Mouse (Mus musculus) thymus, postnatal 14 days (tissue): ENCODE measurements at regions not wholly inside any gene's neighbourhood (a gene's known extent, or its start where the extent isn't known, plus 50 kb on each side); places are given as distances from the start of the nearest gene placed in this dataset.
A peak's percentile ranks its signal among the peaks of the same experiment; 100 is the strongest.

Experiments used
- DNase-seq: peaks from one replicate; pipeline ENCODE4 v3.0.0; 2021

- DNase-seq = peak; percentile 69
Observed at GRCm38 (mm10) chr2:167777331-167778085, 87.9 kb upstream of the Tmem189 start.

- no peak for DNase-seq
Observed at GRCm38 (mm10) chr2:167776251-167777168, 86.9 kb upstream of the Tmem189 start.

GRCm38 (mm10) chr2:167775218-167775915 lies 85.7 kb upstream of the Tmem189 start:
- DNase-seq = peak; percentile 68

- DNase-seq = peak; percentile 31
Observed at GRCm38 (mm10) chr2:167774806-167775179, 85.2 kb upstream of the Tmem189 start.

GRCm38 (mm10) chr2:167774166-167774805 lies 84.7 kb upstream of the Tmem189 start:
- no peak for DNase-seq

- DNase-seq = no peak
Observed at GRCm38 (mm10) chr2:167772834-167773233, 83.2 kb upstream of the Tmem189 start.

GRCm38 (mm10) chr2:167767962-167768361 lies 78.3 kb upstream of the Tmem189 start:
- DNase-seq = no peak

- DNase-seq = no peak
Observed at GRCm38 (mm10) chr2:167767371-167767770, 77.7 kb upstream of the Tmem189 start.

- DNase-seq = no peak
Observed at GRCm38 (mm10) chr2:167765811-167766210, 76.2 kb upstream of the Tmem189 start.

- no peak for DNase-seq
Observed at GRCm38 (mm10) chr2:167765072-167765800, 75.6 kb upstream of the Tmem189 start.

- DNase-seq = no peak
Observed at GRCm38 (mm10) chr2:167763891-167764410, 74.3 kb upstream of the Tmem189 start.

- no peak for DNase-seq
Observed at GRCm38 (mm10) chr2:167761404-167761936, 71.8 kb upstream of the Tmem189 start.

GRCm38 (mm10) chr2:167760681-167761403 lies 71.2 kb upstream of the Tmem189 start:
- DNase-seq = no peak

- DNase-seq = no peak
Observed at GRCm38 (mm10) chr2:167759603-167760390, 70.2 kb upstream of the Tmem189 start.

- DNase-seq = no peak
Observed at GRCm38 (mm10) chr2:167757157-167757780, 67.6 kb upstream of the Tmem189 start.

- DNase-seq = no peak
Observed at GRCm38 (mm10) chr2:167756721-167757120, 67.1 kb upstream of the Tmem189 start.

GRCm38 (mm10) chr2:167754929-167755551 lies 65.4 kb upstream of the Tmem189 start:
- DNase-seq = no peak

GRCm38 (mm10) chr2:167753898-167754297 lies 64.3 kb upstream of the Tmem189 start:
- no peak for DNase-seq
